Mouse (Mus musculus) cerebellum, adult 9-11 months (tissue): ENCODE measurements around the gene Rrnad1.

Source experiments
- DNase-seq: peaks from one replicate; pipeline ENCODE4 v3.0.0; 2022

Rrnad1 gene

GRCm38 (mm10) chr3:87877730-87878129 is 52.8 kb downstream of the Rrnad1 start:
- DNase-seq, result no peak
